Mouse (Mus musculus) lung, postnatal 4 days (tissue): Measurements from ENCODE around the gene Dcaf11.

Experiments used
- DNase-seq, 2 experiments: peaks; one replicate each; pipeline ENCODE4 v3.0.0; 2021

Dcaf11 gene

DNA sequence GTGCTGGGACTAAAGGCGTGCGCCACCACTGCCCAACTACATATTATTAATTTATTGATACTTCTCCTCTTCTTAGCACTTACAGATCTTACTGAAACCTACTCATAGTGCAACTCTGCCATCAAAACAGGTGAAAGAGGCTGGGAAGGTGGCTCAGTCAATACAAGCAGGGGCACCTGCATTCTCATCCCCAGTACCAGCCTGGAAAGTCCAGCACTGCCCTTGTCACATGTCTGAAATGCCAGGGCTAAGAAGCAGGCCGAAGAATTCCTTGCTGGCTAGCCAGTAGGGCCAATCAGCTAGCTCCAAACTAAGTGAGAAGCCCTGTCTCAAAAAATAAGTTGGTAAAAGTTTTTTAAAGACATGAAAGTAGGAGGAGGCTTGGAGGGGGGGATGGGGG is 2.2 kb upstream of the Dcaf11 start:
- no peak for DNase-seq

DNA sequence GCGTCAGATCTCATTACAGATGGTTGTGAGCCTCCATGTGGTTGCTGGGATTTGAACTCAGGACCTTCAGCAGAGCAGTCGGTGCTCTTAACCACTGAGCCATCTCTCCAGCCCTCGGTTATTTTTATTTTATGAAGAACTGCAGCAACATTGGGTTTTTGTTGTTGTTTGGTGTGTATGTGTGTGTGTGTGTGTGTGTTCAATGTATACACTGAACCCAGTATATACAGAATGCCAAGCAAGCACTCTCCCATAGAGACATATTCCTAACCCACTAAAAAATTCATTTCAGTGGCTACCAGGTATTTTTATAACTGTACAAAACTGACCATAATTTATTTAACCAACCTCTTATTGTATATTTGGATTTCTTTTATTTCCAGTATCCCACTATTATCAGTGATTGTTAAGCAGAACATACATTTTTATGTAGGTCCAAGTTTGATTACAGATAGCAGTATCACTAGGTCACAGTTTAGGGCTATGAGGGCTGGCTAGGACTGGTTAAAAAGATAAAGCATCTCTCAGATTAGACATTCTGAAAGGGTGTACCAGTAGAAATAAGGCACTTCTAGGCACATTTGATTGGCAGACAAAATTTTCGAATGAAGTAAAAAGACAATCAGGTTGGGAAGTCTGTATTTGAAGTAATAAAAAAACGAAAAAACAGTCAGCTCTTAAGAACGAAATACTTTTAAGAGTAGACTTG is 912 bp upstream of the Dcaf11 start:
- DNase-seq = no peak

DNA sequence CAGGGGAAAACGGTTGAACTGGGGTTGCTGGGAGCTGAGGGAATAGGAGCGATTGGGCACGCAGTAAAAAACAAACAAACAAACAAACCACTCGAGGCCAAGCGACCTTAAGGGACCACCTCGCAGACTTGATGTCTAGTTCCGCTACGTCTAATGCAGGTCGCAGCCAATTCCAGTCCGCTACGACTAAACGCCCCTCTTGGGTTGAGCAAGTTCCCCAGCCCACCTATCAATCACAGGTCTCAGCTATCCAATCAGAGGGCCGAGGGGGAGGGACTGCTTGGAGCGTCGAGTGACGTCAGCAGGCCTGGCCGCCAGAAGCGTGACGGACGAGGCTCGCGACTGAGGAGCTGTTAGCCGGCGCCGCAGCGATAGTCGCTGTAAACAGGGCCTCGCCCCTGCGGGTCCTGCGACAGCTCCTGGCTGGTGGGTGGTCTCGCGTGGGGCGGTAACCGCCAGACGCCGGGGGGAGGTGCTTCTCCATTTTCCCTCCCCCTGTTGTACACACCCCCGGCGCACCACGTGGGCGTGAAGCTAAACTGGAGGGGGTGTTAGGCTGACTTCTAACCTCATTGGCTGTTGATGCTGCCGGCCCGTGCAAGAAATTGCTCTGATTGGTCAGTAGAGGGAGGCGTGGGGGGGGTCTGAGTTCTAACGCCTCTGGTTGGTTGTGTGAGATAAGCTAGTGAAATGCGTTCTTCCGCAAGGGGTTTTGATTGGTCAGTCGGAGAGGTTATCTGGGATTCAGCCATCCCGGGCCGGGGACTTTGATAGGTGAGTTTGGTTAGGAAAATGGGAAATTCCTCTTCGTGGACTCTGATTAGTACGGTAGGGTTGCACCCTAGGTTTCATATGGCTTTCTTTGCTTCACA is 632 bp downstream of the Dcaf11 start, which contains the start of gene A730061H03Rik:
A730061H03Rik (minus strand) TSS at position 205 of the 872 bp plus-strand sequence.
- peak; percentile 98 to 99 for DNase-seq

DNA sequence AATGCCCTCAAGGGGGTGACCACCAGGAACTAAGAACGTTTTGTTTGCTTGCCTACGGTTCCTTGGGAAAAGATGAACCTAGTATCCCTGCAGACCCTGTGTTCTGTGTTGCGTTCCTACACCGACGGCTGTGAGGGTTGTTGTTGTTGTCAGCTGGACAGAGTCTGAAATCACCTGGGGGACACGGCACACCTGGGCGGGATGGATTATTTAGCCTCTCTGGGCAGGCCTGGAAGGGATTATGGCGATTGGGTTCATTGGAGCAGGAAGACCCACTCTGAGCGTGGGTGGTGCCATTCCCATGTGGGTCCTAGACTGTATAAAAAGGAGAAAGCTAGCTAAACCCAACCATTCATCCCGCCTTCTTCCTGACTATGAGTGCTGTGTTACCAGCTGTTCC is 2.1 kb downstream of the Dcaf11 start:
- no peak for DNase-seq

DNA sequence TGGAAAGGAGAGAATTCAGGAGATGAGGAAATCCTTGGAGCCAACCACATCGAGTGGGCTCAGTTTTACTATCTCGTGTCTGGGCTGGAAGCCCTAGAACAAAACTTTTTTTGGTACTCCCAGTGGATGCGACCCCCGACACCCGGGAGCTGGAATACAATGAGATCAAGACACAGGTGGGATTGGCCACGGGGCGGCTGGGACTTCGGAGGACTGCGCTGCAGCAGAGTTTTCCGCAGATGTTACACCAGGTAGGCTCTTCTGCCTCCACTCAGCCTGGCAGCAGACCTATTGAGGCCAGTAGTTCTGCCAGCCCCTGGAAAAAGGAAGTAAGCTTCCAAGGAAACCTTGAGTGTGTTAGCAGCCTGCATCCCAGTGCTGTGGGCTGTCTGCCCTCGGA is 3.4 kb downstream of the Dcaf11 start:
- no peak for DNase-seq

DNA sequence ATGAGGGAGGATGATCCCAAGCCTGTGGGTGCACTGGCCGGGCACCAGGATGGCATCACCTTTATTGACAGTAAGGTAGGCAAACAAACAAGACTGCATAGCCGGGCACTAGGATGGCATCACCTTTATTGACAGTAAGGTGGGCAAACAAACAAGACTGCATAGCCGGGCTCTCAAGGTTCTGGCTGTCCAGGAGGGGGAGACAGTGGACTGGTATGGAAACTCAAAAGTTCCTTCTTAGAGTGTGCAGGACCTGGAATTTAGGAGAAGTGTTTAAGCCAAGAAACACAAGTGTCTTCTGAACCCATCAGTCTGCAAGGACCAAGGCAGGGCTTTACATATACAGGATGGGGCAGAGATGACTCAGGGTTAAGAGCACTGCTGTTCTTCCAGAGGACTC is 5.9 kb downstream of the Dcaf11 start:
- no peak for DNase-seq

DNA sequence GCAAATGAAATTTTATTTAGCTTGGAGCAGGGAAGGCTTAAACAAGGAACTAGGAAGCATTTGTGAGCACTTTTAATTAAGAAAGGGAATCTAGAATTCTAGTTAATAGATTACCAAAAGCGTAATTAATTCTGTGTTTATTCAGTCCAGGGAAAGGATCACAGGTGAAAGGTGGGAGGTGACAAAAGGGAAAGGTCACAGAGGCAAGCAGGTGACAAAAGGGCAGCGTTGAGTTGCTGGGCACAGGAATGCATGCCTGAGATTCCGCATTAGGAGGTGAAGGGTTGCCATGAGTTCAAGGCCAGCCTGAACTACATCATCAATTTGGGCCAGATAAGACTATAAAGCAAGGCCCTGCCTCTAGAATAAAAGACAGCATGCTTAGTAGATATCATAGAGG is 7.7 kb downstream of the Dcaf11 start:
- DNase-seq = no peak

DNA sequence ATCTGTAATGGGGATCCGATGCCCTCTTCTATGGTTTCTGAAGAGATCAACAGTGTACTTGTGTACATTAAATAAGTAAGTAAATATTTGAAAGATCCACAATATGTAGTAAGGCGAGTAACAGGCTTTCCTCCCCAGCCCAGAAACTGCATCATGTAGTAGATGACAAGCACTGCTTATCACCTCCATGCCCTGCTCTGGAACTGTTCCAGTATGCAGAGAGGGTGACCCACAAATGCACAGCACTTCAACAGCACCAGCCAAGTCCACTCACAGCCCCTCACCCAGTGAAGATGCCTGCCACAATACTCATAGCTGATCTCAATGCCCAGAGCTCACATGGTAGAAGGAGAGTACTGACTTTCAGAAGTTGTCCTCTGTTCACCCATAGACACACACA is 10.8 kb downstream of the Dcaf11 start:
- no peak for DNase-seq

DNA sequence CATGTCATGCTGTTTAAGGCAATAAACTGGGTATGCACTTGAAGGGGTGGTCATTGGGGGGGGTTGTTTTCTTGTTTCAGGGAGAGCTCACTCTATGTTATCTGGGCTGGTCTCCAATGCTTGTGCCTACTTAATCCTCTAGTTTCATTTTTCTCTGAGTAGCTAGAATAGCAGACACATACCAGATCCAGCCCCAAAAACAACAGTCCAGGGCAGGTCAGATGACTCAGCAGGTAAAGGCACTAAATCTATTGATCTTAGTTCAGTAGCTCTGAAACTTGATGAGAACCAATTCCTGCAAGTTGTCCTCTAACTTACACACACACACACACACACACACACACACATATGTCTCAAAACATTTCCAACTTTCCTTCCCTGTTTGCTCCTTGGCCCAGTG is 12.0 kb downstream of the Dcaf11 start:
- DNase-seq = no peak

DNA sequence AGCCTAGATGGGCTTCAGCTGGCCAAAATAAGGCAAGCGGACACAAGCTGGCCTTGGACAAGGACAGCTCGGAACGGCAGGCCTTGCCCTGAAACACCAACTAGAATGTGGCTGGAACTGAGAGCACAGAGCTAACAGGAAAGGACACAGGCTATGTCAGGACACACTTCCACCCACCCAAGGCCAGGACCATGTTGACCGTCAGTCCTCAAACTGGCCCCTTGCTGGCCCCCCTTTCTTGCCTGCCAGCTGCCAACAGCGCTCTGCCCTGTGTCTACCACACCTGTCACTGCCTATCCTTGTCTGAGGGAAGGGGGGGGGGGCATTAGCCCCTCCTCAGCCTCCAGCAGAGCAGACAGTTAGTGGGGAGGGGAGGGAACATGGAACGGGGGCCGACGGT is 15.5 kb downstream of the Dcaf11 start, which contains the start of gene Fitm1:
Fitm1 (plus strand) TSS at position 316 of the 400 bp plus-strand sequence.
- no peak for DNase-seq

DNA sequence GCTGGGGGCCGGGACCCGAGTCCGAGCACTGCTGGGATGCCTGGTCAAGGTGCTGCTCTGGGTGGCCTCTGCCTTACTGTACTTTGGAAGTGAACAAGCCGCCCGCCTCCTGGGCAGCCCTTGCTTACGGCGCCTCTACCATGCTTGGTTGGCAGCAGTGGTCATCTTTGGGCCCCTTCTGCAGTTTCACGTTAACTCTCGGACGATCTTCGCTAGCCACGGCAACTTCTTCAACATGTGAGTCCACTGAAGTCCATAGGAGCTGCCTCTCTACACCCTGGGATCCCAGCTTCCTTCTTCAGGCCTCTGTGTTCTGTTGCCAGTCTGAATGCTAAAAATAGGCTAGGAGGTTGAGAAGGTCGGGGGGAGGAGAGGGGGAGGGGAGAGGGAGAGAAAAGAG is 15.9 kb downstream of the Dcaf11 start:
- DNase-seq = no peak

DNA sequence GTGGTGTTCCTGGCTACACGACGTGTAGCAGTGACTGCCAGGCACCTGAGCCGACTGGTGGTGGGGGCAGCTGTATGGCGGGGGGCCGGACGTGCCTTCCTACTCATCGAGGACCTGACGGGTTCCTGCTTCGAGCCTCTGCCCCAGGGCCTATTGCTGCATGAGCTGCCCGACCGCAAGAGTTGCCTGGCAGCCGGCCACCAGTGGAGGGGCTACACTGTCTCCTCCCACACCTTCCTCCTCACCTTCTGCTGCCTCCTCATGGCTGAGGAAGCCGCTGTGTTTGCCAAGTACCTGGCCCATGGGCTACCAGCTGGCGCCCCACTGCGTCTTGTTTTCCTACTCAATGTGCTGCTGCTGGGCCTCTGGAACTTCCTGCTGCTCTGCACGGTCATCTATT is 16.6 kb downstream of the Dcaf11 start:
- peak; percentile 70 to 85 for DNase-seq

DNA sequence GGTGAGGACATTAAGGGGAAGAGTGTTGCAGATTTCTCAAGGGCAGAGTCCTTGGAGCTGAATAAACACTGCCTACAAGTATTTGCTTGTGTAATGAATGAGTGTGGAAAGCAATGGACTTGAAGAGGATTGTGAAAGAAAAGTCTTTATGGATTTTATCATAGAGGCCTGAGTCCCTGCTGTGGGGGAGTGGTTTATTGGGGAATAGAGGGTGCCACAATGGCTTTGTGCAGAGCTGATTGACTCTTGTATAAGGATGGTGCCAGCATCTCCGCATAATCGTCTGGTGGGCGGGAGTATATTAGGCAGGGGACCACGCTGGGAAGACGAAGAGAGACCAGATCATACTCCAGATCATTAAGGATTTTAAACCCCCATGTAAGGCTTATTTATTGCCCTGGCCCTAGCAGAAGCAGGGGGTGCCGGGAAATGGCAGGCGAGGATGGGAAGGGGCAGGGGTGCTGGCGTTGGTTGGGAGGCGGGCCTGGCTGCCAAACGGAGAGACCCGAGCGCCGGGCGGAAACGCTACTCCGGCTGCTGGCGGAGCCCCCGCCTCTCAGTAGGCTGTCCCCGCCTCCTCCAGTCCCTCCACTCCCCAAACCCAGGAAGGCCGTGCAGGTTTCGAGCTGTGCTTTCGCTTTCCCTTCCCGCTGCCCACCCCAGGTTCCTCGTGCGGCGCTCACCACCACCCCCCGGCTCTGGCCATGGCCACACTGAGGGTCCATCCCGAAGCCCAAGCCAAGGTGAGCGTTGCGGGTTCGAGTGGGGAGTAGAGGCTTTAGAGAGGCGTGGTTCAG is 18.3 kb downstream of the Dcaf11 start, which contains the start of gene Psme1:
Psme1 (plus strand) TSS at position 253 of the 797 bp plus-strand sequence.
- DNase-seq = peak; percentile 90 to 95

DNA sequence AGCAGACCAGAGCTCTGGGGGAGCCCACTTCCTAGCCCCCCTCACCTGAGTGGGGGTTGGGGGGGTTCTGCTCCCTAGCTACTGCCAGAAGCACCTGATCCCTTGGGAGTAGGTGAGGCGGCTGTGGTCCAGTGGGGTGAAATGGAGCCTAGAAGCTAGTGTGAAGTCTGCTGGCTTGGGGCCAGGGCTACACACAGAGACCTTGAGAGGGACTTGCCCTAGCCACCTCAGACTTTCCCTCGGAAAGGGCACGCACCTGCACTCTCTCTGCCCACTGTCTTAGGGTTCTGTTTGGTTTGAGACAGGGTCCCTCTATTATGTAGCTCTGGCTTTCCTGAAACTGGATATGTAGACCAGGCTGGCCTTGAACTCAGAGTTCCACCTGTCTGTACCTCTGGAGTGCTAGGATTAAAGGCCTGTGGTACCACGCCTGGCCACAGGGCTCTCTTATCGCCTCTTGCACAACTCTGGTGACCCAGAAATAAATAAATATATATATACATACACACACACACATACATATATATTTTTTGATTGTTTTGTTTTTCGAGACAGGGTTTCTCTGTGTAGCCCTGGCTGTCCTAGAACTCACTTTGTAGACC is 19.0 kb downstream of the Dcaf11 start:
- peak; percentile 23 to 69 for DNase-seq

DNA sequence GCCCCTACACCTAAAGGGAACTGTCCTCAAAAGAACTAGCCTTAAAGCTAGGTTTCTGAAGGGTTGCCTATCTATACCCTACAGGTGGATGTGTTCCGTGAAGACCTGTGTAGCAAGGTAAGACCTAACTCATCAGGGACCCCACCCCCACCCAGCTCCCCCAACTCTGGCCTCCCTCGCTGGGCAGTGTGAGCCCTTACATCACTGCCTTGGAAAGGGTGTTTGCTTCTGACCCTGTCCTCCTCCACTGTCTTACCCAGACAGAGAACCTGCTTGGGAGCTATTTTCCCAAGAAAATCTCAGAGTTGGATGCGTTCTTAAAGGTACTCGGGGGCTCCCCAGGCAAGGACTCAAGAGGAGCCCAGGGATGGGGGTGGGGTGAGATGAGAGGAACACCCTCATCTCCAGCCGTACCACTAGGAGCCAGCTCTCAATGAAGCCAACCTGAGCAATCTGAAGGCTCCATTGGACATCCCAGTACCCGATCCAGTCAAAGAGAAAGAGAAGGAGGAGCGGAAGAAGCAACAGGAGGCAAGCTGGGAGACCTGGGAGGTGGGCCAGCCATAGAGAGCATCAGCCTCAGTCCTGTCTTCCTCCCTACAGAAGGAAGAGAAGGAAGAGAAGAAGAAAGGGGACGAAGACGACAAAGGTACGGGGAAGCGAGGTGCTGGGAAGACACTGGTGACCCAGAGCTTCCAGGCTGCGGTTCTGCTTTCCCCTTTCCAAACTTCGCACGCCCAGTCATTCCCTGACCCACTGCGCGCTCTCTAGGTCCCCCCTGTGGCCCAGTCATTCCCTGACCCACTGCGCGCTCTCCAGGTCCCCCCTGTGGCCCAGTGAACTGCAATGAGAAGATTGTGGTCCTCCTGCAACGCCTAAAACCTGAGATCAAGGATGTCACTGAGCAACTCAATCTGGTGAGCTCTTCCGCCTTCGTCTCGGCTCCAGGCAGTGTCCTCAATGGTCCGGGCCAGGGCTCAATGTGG is 20.0 kb downstream of the Dcaf11 start:
- no peak for DNase-seq

DNA sequence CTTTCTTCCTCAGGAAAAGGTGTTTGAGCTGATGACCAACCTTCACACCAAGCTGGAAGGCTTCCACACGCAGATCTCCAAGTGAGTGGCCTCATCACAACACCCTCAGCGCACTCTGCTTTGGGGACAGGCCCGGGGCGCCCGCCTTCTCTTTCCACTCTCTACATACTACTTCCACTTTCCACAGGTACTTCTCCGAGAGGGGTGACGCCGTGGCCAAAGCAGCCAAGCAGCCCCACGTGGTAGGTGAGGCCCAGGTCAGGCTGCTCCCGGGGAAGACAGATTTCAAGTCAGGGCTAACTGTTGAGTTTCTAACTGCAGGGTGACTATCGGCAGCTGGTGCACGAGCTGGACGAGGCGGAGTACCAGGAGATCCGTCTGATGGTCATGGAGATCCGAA is 20.9 kb downstream of the Dcaf11 start:
- DNase-seq = no peak

DNA sequence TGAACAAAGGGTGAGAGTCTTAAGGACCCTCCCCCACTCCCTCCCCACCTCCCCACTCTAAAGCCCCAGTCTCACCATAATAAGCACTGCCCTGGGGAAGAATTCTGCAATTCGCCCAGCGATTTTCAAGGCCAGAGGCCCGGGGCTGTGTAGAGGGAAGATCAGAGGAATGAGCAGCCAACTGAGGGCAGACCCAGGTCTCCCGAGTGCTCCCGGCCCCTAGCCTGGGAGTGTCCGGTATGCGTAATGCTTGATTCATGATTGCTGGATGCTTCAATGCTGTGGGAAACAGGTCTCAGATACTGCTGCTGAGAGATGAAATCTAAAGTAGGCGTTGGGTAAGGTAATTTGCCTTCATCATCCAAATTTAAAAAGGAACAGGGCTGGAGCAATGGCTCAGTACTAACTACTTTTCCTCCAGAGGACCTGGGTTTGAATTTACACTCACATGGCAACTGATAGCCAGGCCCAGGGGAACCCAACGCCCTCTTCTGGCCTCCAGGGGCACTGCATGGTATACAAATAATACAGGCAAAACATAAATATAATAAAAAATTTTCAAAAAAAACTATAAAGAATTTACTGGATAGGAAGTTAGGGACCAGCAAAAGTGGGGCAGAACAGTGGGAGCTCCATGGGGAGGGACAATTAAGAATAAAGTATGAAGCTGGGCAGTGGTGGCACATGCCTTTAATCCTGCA is 22.3 kb downstream of the Dcaf11 start:
- no peak for DNase-seq

DNA sequence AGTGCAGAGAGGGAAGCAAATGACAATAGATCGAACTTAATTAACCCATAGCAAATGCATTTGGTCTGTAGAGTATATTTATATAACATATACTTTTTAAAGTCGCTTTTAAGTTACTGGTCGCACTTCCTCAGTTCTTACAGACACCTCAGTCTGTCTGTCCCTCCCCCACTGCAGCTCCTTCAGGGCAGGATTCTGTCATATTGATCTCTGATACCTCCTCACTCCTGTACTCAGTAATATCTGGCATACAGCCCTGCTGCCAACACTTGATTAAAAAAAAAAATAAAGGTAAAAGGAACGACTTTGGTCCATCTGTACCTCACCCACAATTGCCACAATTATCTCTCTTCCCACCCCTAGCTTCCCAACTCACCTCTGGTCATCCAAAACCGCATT is 24.5 kb downstream of the Dcaf11 start:
- DNase-seq = no peak

DNA sequence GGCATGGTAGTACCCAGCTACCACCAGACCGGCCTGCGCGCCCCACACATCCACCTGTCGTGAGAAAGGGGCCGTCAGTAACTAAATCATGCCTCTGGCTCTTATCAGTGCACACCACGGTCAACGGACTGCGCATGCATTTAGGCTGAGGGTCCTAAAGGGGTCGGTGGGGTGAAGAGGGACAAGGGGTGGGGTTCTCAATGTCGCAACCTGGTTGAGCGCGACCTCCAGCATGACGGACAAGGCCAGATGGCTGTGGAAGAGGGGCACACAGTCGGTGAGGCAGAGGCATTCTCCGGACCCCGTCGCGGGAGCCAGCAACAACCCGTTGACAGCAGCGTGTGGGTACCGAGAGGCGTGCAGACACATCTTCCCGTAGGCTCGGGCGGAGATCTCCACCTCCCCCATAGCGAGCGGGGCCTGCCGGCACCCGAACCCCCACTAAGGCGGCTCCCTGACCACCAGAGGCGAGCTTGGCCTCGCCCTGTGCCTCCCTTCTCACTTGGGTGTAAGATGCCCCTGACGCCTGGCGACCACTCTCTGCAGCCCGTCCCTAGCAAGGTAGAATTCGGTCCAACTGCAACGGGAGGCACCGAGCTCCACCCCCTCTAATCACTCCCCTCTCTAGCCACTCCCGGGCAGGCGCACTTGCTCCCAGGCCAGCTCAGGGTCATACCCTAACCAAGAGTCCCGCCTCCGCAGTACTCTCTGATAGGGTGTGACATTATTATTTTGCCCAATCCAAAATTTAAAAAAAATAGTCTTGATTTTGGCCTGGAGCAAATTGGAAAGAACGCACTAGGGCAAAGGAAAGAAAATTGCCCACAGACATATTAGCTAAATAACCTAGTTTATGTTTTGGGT is 25.1 kb downstream of the Dcaf11 start, which contains the start of gene Emc9:
Emc9 (minus strand) TSS at position 601 of the 864 bp plus-strand sequence.
- DNase-seq = peak; percentile 83 to 85

DNA sequence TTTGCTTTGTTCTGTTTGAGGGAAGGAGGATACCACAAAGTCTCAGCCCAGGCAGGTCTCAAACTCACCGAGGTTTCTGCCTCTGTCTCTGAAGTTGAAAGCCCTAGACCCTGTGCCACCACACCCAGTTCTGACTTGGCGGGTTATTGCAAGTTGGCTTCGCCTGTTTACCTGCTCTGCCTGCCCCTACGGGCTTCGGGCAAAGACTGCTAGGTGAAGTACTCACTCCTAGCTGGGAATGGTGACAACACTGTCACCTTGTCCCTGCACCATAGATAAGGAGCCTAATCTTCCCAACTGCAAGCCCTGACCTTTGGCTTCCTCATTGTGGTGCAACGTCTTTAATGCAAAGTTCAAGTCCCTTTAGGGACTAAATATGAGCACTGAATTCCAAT is 25.8 kb downstream of the Dcaf11 start:
- DNase-seq = no peak
